ENCODE assay signal across 30 mouse cellular contexts in genomic region chr11:26201778-26202097, GRCm38 (mm10). TPM values are rescaled to one million over a fixed set of nuclear protein-coding genes. Genes with fewer than 3 reads are reported as not detected.
DNase-seq lines count a peak whose midpoint lies in the region; ATAC-seq lines count a peak whose summit lies in the region.
"Had no signal": no experiment of that assay in that cellular context is flagged by ENCODE, and none has a peak within 500 bp of the region (broad histone marks: within the 10 kb centered on the region; RNA-seq: fewer than 3 reads in every experiment).

No protein-coding gene starts in this region.

- no peaks in the 10 kb centered on the region for H3K36me3 ChIP-seq in forebrain, embryonic 11.5 days (ENCODE audit: control insufficient read depth, insufficient read depth, low read length)
- no peaks in the 10 kb centered on the region for H3K36me3 ChIP-seq in forebrain, embryonic 16.5 days (ENCODE audit: control insufficient read depth, insufficient read depth)
- no peaks in the 10 kb centered on the region for H3K36me3 ChIP-seq in hindbrain, embryonic 14.5 days (replicated peaks; ENCODE audit: control insufficient read depth, insufficient read depth)
- no peaks in the 10 kb centered on the region for H3K36me3 ChIP-seq in hindbrain, embryonic 16.5 days (ENCODE audit: control insufficient read depth, insufficient read depth, low read length)
- H3K36me3 ChIP-seq in megakaryocyte, embryonic 14.5 days (replicated peaks; ENCODE audit: low read length), result no peaks in the 10 kb centered on the region
- no peaks in the 10 kb centered on the region for H3K36me3 ChIP-seq in neural tube, embryonic 12.5 days
- no peaks in the 10 kb centered on the region for H3K36me3 ChIP-seq in neural tube, embryonic 15.5 days
- H3K36me3 ChIP-seq: G1E; heart, embryonic 10.5 days; heart, embryonic 15.5 days; intestine, embryonic 15.5 days; limb, embryonic 13.5 days; liver, embryonic 15.5 days had no signal

- H3K4me3 ChIP-seq in forebrain, embryonic 11.5 days (ENCODE audit: low read depth, low read length), result no peak overlapping the region
- no peak overlapping the region for H3K4me3 ChIP-seq in forebrain, embryonic 16.5 days (replicated peaks; ENCODE audit: low read length)
- no peak overlapping the region for H3K4me3 ChIP-seq in hindbrain, embryonic 14.5 days (replicated peaks; ENCODE audit: low read length)
- H3K4me3 ChIP-seq in hindbrain, embryonic 16.5 days (ENCODE audit: low read length), result no peak overlapping the region
- peak overlapping the region; percentile 28 for H3K4me3 ChIP-seq in megakaryocyte, embryonic 14.5 days (replicated peaks)
- no peak overlapping the region for H3K4me3 ChIP-seq in neural tube, embryonic 12.5 days
- no peak overlapping the region for H3K4me3 ChIP-seq in neural tube, embryonic 15.5 days (replicated peaks)
- H3K4me3 ChIP-seq: heart, embryonic 10.5 days; heart, embryonic 15.5 days; intestine, embryonic 15.5 days; left cerebral cortex, adult 2 months; limb, embryonic 13.5 days; liver, embryonic 15.5 days had no signal

- no peak overlapping the region for H3K4me2 ChIP-seq in forebrain, embryonic 11.5 days (ENCODE audit: low read depth, low read length, severe bottlenecking)
- H3K4me2 ChIP-seq in forebrain, embryonic 16.5 days (ENCODE audit: low read length), result no peak overlapping the region
- no peak overlapping the region for H3K4me2 ChIP-seq in hindbrain, embryonic 14.5 days (replicated peaks)
- no peak overlapping the region for H3K4me2 ChIP-seq in hindbrain, embryonic 16.5 days (ENCODE audit: low read length)
- H3K4me2 ChIP-seq in neural tube, embryonic 12.5 days (replicated peaks), result no peak overlapping the region
- no peak overlapping the region for H3K4me2 ChIP-seq in neural tube, embryonic 15.5 days
- H3K4me2 ChIP-seq: heart, embryonic 15.5 days; intestine, embryonic 15.5 days; limb, embryonic 13.5 days; liver, embryonic 15.5 days; lung, embryonic 14.5 days had no signal

- 0 out of 2 replicates have a peak, but pooled peaks have one; percentile 25 for ATAC-seq in forebrain, embryonic 11.5 days (replicated peaks; ENCODE audit: low FRiP score)
- ATAC-seq in forebrain, embryonic 16.5 days, result no peak
- ATAC-seq in hindbrain, embryonic 14.5 days (ENCODE audit: low FRiP score), result 0 out of 2 replicates have a peak, but pooled peaks have one; percentile 24
- ATAC-seq in hindbrain, embryonic 16.5 days, result no peak
- no peak for ATAC-seq in megakaryocyte, adult 5-6 weeks (ENCODE audit: poor library complexity, severe bottlenecking)
- ATAC-seq in neural tube, embryonic 12.5 days (ENCODE audit: low FRiP score, low read depth), result peak; percentile 39; the same call in 1 of the 2 replicates
- no peak for ATAC-seq in neural tube, embryonic 15.5 days (ENCODE audit: low FRiP score)

- no peaks in the 10 kb centered on the region for H3K4me1 ChIP-seq in forebrain, embryonic 11.5 days (replicated peaks; ENCODE audit: control insufficient read depth, insufficient read depth, low read length)
- H3K4me1 ChIP-seq in forebrain, embryonic 16.5 days (replicated peaks; ENCODE audit: control insufficient read depth, insufficient read depth, low read length), result no peaks in the 10 kb centered on the region
- H3K4me1 ChIP-seq in hindbrain, embryonic 14.5 days (replicated peaks; ENCODE audit: control insufficient read depth, insufficient read depth, low read length), result no peaks in the 10 kb centered on the region
- H3K4me1 ChIP-seq in hindbrain, embryonic 16.5 days (ENCODE audit: control insufficient read depth, insufficient read depth, low read depth, low read length), result no peaks in the 10 kb centered on the region
- H3K4me1 ChIP-seq in megakaryocyte, embryonic 14.5 days, result no peaks in the 10 kb centered on the region
- no peaks in the 10 kb centered on the region for H3K4me1 ChIP-seq in neural tube, embryonic 12.5 days
- no peaks in the 10 kb centered on the region for H3K4me1 ChIP-seq in neural tube, embryonic 15.5 days
- H3K4me1 ChIP-seq: heart, embryonic 10.5 days; heart, embryonic 15.5 days; intestine, embryonic 15.5 days; limb, embryonic 13.5 days had no signal

- H3K27me3 ChIP-seq in forebrain, embryonic 11.5 days (ENCODE audit: control insufficient read depth, insufficient read depth, low read length), result no peaks in the 10 kb centered on the region
- H3K27me3 ChIP-seq in forebrain, embryonic 16.5 days (replicated peaks; ENCODE audit: control insufficient read depth, insufficient read depth, low read length), result no peaks in the 10 kb centered on the region
- H3K27me3 ChIP-seq in hindbrain, embryonic 14.5 days (ENCODE audit: control insufficient read depth, insufficient read depth, low read length), result no peaks in the 10 kb centered on the region
- no peaks in the 10 kb centered on the region for H3K27me3 ChIP-seq in hindbrain, embryonic 16.5 days (replicated peaks; ENCODE audit: control insufficient read depth, insufficient read depth, low read length)
- H3K27me3 ChIP-seq in megakaryocyte, embryonic 14.5 days (replicated peaks), result no peaks in the 10 kb centered on the region
- H3K27me3 ChIP-seq in neural tube, embryonic 12.5 days (replicated peaks), result no peaks in the 10 kb centered on the region
- H3K27me3 ChIP-seq in neural tube, embryonic 15.5 days (replicated peaks), result no peaks in the 10 kb centered on the region
- H3K27me3 ChIP-seq: heart, embryonic 15.5 days; intestine, embryonic 15.5 days; limb, embryonic 13.5 days; liver, embryonic 15.5 days had no signal

- H3K27ac ChIP-seq in forebrain, embryonic 11.5 days (ENCODE audit: low read depth, low read length), result no peak overlapping the region
- H3K27ac ChIP-seq in forebrain, embryonic 16.5 days (ENCODE audit: low read length), result no peak overlapping the region
- H3K27ac ChIP-seq in hindbrain, embryonic 14.5 days, result no peak overlapping the region
- no peak overlapping the region for H3K27ac ChIP-seq in hindbrain, embryonic 16.5 days (ENCODE audit: low read depth, low read length)
- no peak overlapping the region for H3K27ac ChIP-seq in neural tube, embryonic 12.5 days
- no peak overlapping the region for H3K27ac ChIP-seq in neural tube, embryonic 15.5 days (replicated peaks)
- H3K27ac ChIP-seq: heart, embryonic 10.5 days; heart, embryonic 15.5 days; hindbrain, postnatal 0 days; intestine, embryonic 15.5 days; left cerebral cortex, adult 2 months; limb, embryonic 13.5 days; liver, embryonic 15.5 days; stomach, postnatal 0 days had no signal

- H3K9ac ChIP-seq in forebrain, embryonic 11.5 days (ENCODE audit: low read length), result no peak overlapping the region
- no peak overlapping the region for H3K9ac ChIP-seq in forebrain, embryonic 16.5 days (replicated peaks; ENCODE audit: low read depth, low read length)
- no peak overlapping the region for H3K9ac ChIP-seq in hindbrain, embryonic 14.5 days
- H3K9ac ChIP-seq in hindbrain, embryonic 16.5 days (ENCODE audit: low read depth, low read length), result no peak overlapping the region
- H3K9ac ChIP-seq in neural tube, embryonic 12.5 days, result no peak overlapping the region
- H3K9ac ChIP-seq in neural tube, embryonic 15.5 days (replicated peaks), result no peak overlapping the region
- H3K9ac ChIP-seq: heart, embryonic 15.5 days; intestine, embryonic 15.5 days; limb, embryonic 13.5 days; liver, embryonic 15.5 days; lung, embryonic 14.5 days had no signal

- H3K9me3 ChIP-seq in forebrain, embryonic 11.5 days (ENCODE audit: control insufficient read depth, low read length), result no peaks in the 10 kb centered on the region
- no peaks in the 10 kb centered on the region for H3K9me3 ChIP-seq in forebrain, embryonic 16.5 days (ENCODE audit: control insufficient read depth, low read length)
- H3K9me3 ChIP-seq in hindbrain, embryonic 14.5 days (ENCODE audit: control insufficient read depth, low read length), result no peaks in the 10 kb centered on the region
- no peaks in the 10 kb centered on the region for H3K9me3 ChIP-seq in hindbrain, embryonic 16.5 days (ENCODE audit: control insufficient read depth, low read length)
- no peaks in the 10 kb centered on the region for H3K9me3 ChIP-seq in megakaryocyte, embryonic 14.5 days
- no peaks in the 10 kb centered on the region for H3K9me3 ChIP-seq in neural tube, embryonic 12.5 days
- no peaks in the 10 kb centered on the region for H3K9me3 ChIP-seq in neural tube, embryonic 15.5 days (replicated peaks)
- H3K9me3 ChIP-seq: G1E; heart, embryonic 10.5 days; heart, embryonic 15.5 days; intestine, embryonic 15.5 days; limb, embryonic 13.5 days; liver, embryonic 15.5 days had no signal

- no peak for DNase-seq in forebrain, embryonic 11.5 days (ENCODE audit: low spot score)
- DNase-seq in hindbrain, embryonic 14.5 days (ENCODE audit: low spot score), result no peak
- DNase-seq: adrenal gland, adult 8-10 months; cerebellum, adult 2 months; cerebellum, postnatal 14 days; gastrocnemius, postnatal 25 days; kidney, adult 9 months; kidney, postnatal 25 days; lung, embryonic 14.5 days; lung, postnatal 14 days; right cerebral cortex, postnatal 4 days; thymus, adult 18-20 months; thymus, postnatal 25 days had no signal

RNA-seq across cellular contexts. Expression of gene 5730522E02Rik, which starts 8.8 kb away (rescaled TPM):
- polyA plus RNA-seq in forebrain, embryonic 11.5 days (2014; fragmentation: Nextera tagmentation; extraction: Ambion mirVana), result 6.1 and 7.3 TPM in 2 replicates
- polyA plus RNA-seq in forebrain, embryonic 16.5 days (2015; fragmentation: Nextera tagmentation; extraction: Ambion mirVana), result 26.1 and 26.4 TPM in 2 replicates
- 13.3 and 13.5 TPM in 2 replicates for polyA plus RNA-seq in hindbrain, embryonic 14.5 days (2014; fragmentation: Nextera tagmentation; extraction: Ambion mirVana)
- polyA plus RNA-seq in hindbrain, embryonic 16.5 days (2015; fragmentation: Nextera tagmentation; extraction: Ambion mirVana), result 12.1 and 12.3 TPM in 2 replicates
- not detected in 2 replicates for polyA plus RNA-seq in megakaryocyte, embryonic 14.5 days (2012; ENCODE audit: insufficient read depth, low replicate concordance)
- 0.69 TPM in 1 of 2 replicates, not detected in the other for total RNA-seq in megakaryocyte, adult 5-6 weeks (2015)
- total RNA-seq in megakaryocyte, adult 5-6 weeks (2017), result not detected in 2 replicates
- 7.7 and 8.9 TPM in 2 replicates for polyA plus RNA-seq in neural tube, embryonic 12.5 days (2016; fragmentation: Nextera tagmentation; extraction: Ambion mirVana)
- 9.5 and 15.0 TPM in 2 replicates for polyA plus RNA-seq in neural tube, embryonic 15.5 days (2015; fragmentation: Nextera tagmentation; extraction: Ambion mirVana)
- total RNA-seq: gastrocnemius, adult 18-20 months; gastrocnemius, postnatal 25 days; heart, postnatal 25 days had no signal
- polyA plus RNA-seq: G1E had no signal

Comparison
In these comparisons a context has a peak if more than half of its experiments do, and no peak if none do; other contexts are left out.
1. ATAC-seq: peak in forebrain, embryonic 11.5 days (single experiment), hindbrain, embryonic 14.5 days (single experiment) and neural tube, embryonic 12.5 days (single experiment); none in forebrain, embryonic 16.5 days (single experiment), hindbrain, embryonic 16.5 days (single experiment), megakaryocyte, adult 5-6 weeks (single experiment) and neural tube, embryonic 15.5 days (single experiment).